Mouse (Mus musculus): ENCODE results near the gene Gm17654. TPM values are rescaled to one million over a fixed set of nuclear protein-coding genes. Genes with fewer than 3 reads are reported as not detected.
"Not testable (repeated sequence)": the region's sequence is repeated elsewhere in the genome, so short reads cannot be mapped to it uniquely, and the experiment has no call there.

The Gm17654 gene
- total RNA-seq (2021): not detected
- long read RNA-seq: 0 reads

DNA sequence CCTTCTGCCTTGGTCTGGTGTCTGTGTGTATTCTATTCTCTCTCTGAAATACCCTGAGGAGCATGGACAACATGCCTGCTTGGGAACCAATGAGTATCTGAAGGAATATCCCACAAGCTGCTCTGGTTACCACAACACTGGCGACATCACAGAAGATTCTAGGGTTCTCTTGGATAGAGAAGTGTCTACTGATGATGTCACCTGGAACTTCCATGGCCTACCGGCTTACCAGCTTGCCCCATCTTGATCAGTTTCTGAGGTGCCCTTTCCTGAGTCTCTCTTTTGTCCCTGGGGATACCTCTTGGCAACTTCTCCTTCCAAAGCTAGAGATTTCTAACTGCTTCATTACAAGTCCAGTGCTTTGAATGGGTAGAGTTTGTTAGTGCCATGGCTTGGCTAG, at the start of gene Gm17654:
TSS of gene Gm17654 (minus strand) at position 101 of the 400 bp plus-strand sequence.
- not testable (repeated sequence) for DNase-seq (ENCODE audit: low spot score in 2 of 2)

DNA sequence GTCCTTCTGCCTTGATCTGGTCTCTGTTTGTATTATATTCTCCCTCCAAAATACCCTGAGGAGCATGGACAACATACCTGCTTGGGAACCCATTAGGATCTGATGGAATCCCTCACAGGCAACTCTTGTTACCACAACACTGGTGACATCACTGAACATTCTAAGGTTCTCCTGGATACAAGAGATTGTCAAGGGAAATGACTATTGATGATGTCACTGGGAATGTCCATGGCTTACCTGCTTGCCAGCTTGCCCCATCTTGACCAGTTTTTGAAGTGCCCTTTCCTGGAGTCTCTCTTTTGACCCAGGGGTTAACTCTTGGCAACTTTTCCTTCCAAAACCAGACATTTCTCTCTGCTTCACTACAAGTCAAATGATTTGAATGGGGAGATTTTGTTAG, 29.0 kb upstream of the Gm17654 start, which contains the start of gene Gm10375:
TSS of gene Gm10375 (minus strand) at position 101 of the 400 bp plus-strand sequence.
- not testable (repeated sequence) for DNase-seq (ENCODE audit: low spot score in 2 of 2)

DNA sequence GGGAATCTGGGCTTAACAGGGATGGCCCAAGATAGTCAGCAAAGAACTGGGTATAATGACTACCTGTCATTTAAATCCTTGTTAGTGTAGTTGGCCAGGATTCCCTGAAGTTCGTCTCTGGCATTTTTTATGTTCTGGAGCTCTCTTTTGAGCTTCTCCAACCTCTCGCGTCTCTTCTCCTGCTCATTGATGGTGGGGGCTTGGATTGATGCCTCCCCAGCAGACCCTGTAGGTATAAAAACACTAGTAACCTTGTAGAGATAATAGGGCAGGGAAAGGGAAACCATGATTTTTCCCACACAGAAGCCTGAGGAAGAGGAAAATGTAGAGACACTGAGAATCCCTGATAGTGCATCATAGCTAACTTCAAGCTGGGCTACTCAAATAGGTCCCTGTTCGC, 977 bp downstream of the Gm17654 start:
- DNase-seq (ENCODE audit: low spot score in 2 of 2): peak in 1 of 2 experiments; percentile 1

DNA sequence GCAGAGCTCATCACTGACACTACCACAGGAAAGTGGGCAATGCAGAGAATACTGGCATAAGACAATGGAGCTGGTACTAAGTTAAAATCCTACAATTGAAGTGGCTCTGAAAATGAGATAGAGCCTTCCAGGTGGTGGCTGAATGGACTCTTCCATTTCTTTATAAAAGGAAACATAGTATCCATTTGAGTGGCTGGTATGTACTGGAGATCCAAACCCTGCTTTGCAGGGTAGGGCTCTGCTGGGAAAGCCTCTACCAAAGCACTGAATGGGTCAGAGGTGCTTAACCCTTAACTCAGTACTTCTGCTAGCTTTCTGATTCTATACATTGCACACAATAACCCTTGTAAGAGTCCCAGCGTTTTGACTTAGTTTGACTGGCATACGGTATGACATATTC, 26.7 kb downstream of the Gm17654 start:
- not testable (repeated sequence) for DNase-seq (ENCODE audit: low spot score in 2 of 2)

DNA sequence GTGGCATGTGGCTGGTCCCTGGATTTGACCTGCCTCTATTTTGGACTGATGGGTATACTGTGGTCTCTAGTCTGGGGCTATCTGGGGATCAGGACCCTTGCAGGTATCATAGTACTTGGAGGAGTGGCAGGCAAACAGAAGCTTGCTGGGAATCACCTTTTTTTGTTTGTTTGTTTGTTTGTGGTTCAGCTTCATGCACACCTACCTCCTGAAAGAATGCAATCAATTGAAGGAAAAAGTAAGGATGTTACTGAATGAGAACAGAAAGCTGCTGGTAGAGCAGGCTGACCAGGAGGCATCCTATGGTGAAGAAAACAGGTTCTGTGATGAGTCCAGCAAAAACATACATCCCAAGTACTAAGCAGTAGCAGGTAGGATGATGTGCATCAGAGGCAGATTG, 32.7 kb downstream of the Gm17654 start:
- not testable (repeated sequence) for DNase-seq (ENCODE audit: low spot score in 2 of 2)

DNA sequence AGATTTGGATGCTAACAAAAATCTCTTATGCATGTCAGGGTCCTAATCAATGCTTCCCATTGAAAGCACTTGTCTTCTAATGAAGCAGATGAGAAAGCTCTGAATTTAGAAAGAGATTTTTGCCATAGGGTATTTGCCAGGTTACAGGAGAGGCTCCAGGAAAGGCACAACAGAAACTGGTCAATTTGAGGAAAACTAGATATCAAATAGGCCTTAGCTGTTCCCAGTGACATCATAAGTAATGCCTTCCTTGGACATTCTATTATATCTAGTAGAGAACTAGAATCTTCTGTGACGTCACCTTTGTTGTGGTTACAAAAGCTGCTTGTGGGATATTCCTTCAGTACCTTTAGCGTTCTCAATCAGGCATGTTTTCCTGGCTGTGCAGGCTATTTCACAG, 35.7 kb downstream of the Gm17654 start, which contains the start of gene Gm5799:
TSS of gene Gm5799 (plus strand) at position 301 of the 400 bp plus-strand sequence.
- not testable (repeated sequence) for DNase-seq (ENCODE audit: low spot score in 2 of 2)

DNA sequence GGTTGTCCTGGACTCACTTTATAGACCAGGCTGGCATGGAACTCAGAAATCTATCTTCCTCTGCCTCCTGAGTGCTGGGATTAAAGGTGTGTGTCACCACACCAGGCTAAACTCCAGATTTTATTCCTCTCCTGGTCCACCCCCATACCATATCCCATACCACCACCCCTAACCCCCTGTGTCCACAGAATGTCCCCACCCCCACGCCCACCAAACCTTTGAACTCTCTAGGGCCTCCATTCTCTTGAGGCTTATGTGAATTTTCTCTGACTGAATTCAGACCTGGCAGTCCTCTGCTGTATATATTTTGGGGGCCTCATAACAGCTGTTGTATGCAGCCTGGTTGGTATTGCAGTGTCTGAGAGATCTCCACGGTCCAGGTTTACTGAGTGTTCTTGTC, 40.8 kb downstream of the Gm17654 start:
- not testable (repeated sequence) for DNase-seq (ENCODE audit: low spot score in 2 of 2)

DNA sequence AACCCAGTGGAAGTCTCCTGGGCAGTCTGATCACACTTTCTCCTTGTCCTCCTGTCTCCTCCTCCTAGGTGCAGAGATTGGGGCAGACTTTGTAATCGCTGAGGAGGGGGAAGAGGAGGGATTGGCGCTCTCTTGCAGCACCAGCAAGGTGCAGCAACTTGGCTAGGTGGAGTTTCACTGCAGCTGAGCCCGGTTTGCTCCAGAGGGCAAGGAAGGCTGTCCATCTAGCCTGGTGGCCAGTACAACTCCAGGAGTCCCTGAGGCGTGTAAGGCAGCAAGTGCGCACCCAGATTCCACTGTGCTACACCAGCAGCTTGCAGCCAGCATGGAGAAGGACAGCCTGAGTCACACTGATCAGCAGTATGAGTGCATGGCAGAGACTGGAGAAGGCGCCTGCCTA, 46.6 kb downstream of the Gm17654 start:
- DNase-seq (ENCODE audit: low spot score in 2 of 2): not testable (repeated sequence)

DNA sequence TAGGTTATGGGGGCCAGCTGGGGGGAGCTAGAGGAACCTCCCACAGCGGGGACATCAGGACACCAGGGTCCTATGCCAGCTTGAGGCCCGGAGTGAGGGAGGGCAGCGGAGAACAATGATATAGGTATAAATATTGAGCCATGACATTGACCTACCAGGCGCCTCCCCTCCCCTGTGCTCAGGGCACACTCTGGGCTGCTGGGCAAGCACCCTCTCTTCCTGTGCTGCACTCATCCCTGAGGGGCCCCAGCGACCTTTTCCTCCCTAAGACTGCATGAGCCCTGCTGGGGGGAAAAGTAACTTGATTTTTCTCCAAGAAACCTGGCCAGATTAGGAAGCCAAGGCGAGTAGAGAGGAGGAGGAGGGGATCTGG, 46.9 kb downstream of the Gm17654 start:
- not testable (repeated sequence) for DNase-seq (ENCODE audit: low spot score in 2 of 2)

DNA sequence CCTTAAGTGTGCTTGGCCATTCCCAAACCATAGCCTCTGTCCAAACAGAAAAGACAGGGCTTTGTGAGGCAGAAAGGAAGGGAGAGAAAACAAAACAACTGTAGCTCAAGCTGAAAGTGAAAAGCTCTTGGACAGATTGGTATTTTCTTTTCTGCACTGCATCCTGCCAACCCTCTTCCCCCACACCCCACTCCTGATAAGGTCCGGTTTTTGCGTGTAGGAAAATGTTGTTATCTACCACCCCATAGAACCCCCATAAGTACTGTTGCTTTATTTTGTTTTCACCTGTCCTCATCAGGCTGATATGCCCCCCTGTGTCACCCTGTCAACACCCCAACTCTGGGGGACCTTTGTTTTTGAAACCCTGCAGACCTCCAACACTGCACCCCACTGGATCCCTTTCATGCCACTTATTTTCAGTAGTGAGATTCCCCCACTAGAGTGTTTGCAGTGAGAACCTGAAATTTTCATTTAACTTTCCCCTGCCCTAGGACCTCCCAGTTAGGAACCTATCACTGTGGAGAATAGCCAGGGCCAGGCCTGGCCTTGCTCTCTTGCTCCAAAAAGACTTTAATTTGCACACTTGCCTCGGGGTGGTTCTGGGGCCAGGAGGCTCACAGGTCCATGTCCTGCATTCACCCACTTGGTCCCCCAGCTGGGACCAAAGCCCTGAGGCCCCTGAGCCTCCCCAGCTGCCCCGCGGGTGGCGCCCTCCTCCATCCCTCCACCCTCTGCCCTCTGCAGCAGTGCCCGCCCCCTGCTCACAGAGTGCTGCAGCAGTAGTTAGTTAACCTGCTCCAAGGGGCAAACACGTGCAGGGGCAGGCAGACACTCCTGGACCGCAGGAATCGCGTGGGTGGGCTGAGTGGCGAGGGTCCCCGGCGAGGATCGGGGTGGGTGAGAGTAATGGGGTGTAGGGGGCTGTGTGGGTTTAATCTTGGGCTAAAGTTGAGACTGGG, 47.6 kb downstream of the Gm17654 start:
- DNase-seq (ENCODE audit: low spot score in 2 of 2): not testable (repeated sequence)

Other genes starting within 250 kb of the Gm17654 start
- under 1 TPM in 1 of 2 experiments, not detected in 1; 0.61 TPM for gene 1700001F09Rik, start 231.3 kb downstream of the Gm17654 start, total RNA-seq (2021)
- not detected for gene Gm8138, start 162.8 kb downstream of the Gm17654 start, total RNA-seq (2021)
- not detected for gene Gm5799, start 35.6 kb downstream of the Gm17654 start, total RNA-seq (2021)
- not detected for gene Gm10375, start 28.9 kb upstream of the Gm17654 start, total RNA-seq (2021)
- gene Gm8165, start 98.1 kb upstream of the Gm17654 start, total RNA-seq (2021): not detected
- gene Gm7324, start 118.7 kb upstream of the Gm17654 start, total RNA-seq (2021): 1 to 10 TPM in 1 of 2 experiments, under 1 TPM in 1; 0.84 to 2.0 TPM
- not detected for gene Gm16506, start 148.3 kb upstream of the Gm17654 start, total RNA-seq (2021)
- gene Gm6526, start 168.7 kb upstream of the Gm17654 start, total RNA-seq (2021): not detected
- not detected for gene Gm8180, start 205.6 kb upstream of the Gm17654 start, total RNA-seq (2021)

Data from layer of hippocampus, adult 18-20 months (tissue).